Mouse (Mus musculus): ENCODE data around the gene Bola1.
"Not testable (repeated sequence)": the region's sequence is repeated elsewhere in the genome, so short reads cannot be mapped to it uniquely, and the experiment has no call there.

The Bola1 gene

GRCm38 (mm10) chr3:96246427-96246856 lies 26.9 kb upstream of the Bola1 start, which contains the start of gene Hist2h3c1:
Gene Hist2h3c1, plus strand, starts transcription at chr3:96246685.
- DNase-seq: not testable (repeated sequence)

- DNase-seq: not testable (repeated sequence)
Measured at GRCm38 (mm10) chr3:96246018-96246417, 26.5 kb upstream of the Bola1 start.

GRCm38 (mm10) chr3:96245003-96245886 lies 25.7 kb upstream of the Bola1 start, which contains the start of gene Hist2h2aa1:
Gene Hist2h2aa1, plus strand, starts transcription at chr3:96245497.
- DNase-seq: peak; percentile 80

- DNase-seq: no peak
Measured at GRCm38 (mm10) chr3:96243921-96244572, 24.5 kb upstream of the Bola1 start.

GRCm38 (mm10) chr3:96240799-96241197 lies 21.3 kb upstream of the Bola1 start:
- no peak for DNase-seq

- peak; percentile 90 for DNase-seq
Measured at GRCm38 (mm10) chr3:96239949-96240798, 20.7 kb upstream of the Bola1 start, which contains the start of gene Hist2h2aa2. Gene Hist2h2aa2, minus strand, starts transcription at chr3:96240276.

GRCm38 (mm10) chr3:96238954-96239793 lies 19.7 kb upstream of the Bola1 start, which contains the start of gene Hist2h3c2:
Gene Hist2h3c2, minus strand, starts transcription at chr3:96239127.
- DNase-seq: not testable (repeated sequence)

- DNase-seq: no peak
Measured at GRCm38 (mm10) chr3:96237904-96238511, 18.5 kb upstream of the Bola1 start.

GRCm38 (mm10) chr3:96237335-96237903 lies 17.9 kb upstream of the Bola1 start:
- DNase-seq: no peak

- DNase-seq: no peak
Measured at GRCm38 (mm10) chr3:96236834-96237334, 17.4 kb upstream of the Bola1 start.

GRCm38 (mm10) chr3:96235836-96236235 lies 16.3 kb upstream of the Bola1 start:
- no peak for DNase-seq

- no peak for DNase-seq
Measured at GRCm38 (mm10) chr3:96234914-96235313, 15.4 kb upstream of the Bola1 start.

GRCm38 (mm10) chr3:96231758-96232120 lies 12.2 kb upstream of the Bola1 start:
- DNase-seq: no peak

GRCm38 (mm10) chr3:96230910-96231757 lies 11.6 kb upstream of the Bola1 start:
- no peak for DNase-seq

GRCm38 (mm10) chr3:96230404-96230803 lies 10.9 kb upstream of the Bola1 start:
- DNase-seq: no peak

GRCm38 (mm10) chr3:96228828-96229227 lies 9.3 kb upstream of the Bola1 start:
- DNase-seq: no peak

- DNase-seq: no peak
Measured at GRCm38 (mm10) chr3:96226695-96227648, 7.5 kb upstream of the Bola1 start.

GRCm38 (mm10) chr3:96225421-96225820 lies 5.9 kb upstream of the Bola1 start:
- DNase-seq: no peak

- no peak for DNase-seq
Measured at GRCm38 (mm10) chr3:96222774-96223173, 3.3 kb upstream of the Bola1 start.

All from right cerebral cortex, postnatal 14 days (tissue).